Mouse (Mus musculus): Measurements from ENCODE around the gene Cyren. TPM values are rescaled to one million over a fixed set of nuclear protein-coding genes. Genes with fewer than 3 reads are reported as not detected.
A peak's percentile ranks its signal among the peaks of the same experiment; 100 is the strongest.

The Cyren gene
- polyA plus RNA-seq, 1 experiment from 2014 or later, result 16.0 TPM

DNA sequence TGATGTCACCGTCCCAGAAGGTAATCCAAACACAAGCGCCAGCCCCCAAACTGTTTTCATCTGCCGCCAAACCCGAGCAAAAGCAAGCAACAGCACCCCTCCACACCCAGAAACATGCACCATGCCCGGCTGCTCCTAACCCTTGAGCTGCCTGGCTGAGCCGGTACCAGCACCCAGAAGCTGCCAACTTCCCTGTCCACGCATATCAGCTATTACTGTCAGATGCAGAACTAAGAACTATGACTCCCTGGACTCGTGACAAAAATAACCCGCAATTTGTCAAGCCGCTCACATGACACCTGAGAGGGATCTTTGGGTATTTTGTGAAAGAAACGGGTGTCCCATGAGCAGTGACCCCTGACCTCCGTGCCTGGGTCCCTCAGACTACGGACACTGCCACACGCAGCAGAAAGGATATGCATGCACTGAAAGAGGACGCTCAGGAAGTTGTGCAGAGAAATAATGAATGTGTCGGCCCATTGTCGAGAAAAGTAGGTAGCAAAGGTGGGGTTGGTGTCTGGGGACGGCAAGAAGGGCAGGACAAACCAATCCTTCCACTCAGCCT, 29.9 kb upstream of the Cyren start:
- peaks cover 79% of the 10 kb centered on the region for H3K4me1 ChIP-seq
- H3K27ac ChIP-seq, result peak overlapping the region; percentile 98
- H3K9ac ChIP-seq, result peak overlapping the region; percentile 67
- peak overlapping the region; percentile 39 for H3K4me3 ChIP-seq
- WGBS (ENCODE audit: insufficient replicate concordance), result 61% methylated on average over 18 of the region's 18 CpGs
- peak overlapping the region; percentile 79 for H3K4me2 ChIP-seq
- peak; percentile 38 for ATAC-seq
- H3K27me3 ChIP-seq (replicated peaks), result no peaks in the 10 kb centered on the region
- H3K9me3 ChIP-seq (replicated peaks), result no peaks in the 10 kb centered on the region
- peaks cover 62% of the 10 kb centered on the region for H3K36me3 ChIP-seq

GRCm38 (mm10) chr6:34907121-34907614, 29.3 kb upstream of the Cyren start:
- 29% methylated on average over 2 of the region's 2 CpGs for WGBS (ENCODE audit: insufficient replicate concordance)
- peak; percentile 84 for ATAC-seq
- Histone ChIP-seq H3K27ac (peak overlapping the region; percentile 98), H3K9me3 (replicated peaks) (no peaks in the 10 kb centered on the region), H3K4me3 (peak overlapping the region; percentile 39), H3K27me3 (replicated peaks) (no peaks in the 10 kb centered on the region), H3K36me3 (peaks cover 68% of the 10 kb centered on the region), H3K4me1 (peaks cover 84% of the 10 kb centered on the region), H3K9ac (peak overlapping the region; percentile 70), H3K4me2 (peak overlapping the region; percentile 79)

DNA sequence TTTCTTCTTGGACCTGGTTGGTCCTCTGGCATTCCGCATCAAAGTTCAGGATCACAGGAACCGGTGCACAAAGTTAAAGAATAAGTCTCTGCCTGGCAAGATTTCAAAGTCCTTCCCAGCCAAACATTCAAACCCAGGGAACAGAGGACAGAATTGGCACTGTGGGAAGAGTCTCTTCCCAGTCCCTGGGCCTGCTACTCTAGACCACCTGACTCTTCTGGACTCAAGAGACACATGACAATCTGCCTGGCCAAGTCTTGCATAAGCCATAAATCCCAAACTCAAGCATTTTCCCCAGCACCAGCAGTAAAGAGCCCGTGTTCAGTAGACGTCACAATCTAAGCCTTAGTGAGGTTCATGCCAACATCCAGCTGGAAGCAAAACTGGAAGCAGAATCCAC, 28.8 kb upstream of the Cyren start:
- H3K27me3 ChIP-seq (replicated peaks), result no peaks in the 10 kb centered on the region
- 88% methylated on average over 4 of the region's 4 CpGs for WGBS (ENCODE audit: insufficient replicate concordance)
- peaks cover 73% of the 10 kb centered on the region for H3K36me3 ChIP-seq
- H3K4me3 ChIP-seq, result peak overlapping the region; percentile 39; the same call in 1 of the 2 replicates
- H3K27ac ChIP-seq, result peak overlapping the region; percentile 98
- ATAC-seq, result no peak
- peak overlapping the region; percentile 79 for H3K4me2 ChIP-seq
- H3K9ac ChIP-seq, result peak overlapping the region; percentile 70
- H3K9me3 ChIP-seq (replicated peaks), result no peaks in the 10 kb centered on the region
- H3K4me1 ChIP-seq, result peaks cover 84% of the 10 kb centered on the region

GRCm38 (mm10) chr6:34906125-34906524, 28.3 kb upstream of the Cyren start:
- peak overlapping the region; percentile 70 for H3K9ac ChIP-seq
- peak overlapping the region; percentile 98 for H3K27ac ChIP-seq
- no peak for ATAC-seq
- no peaks in the 10 kb centered on the region for H3K9me3 ChIP-seq (replicated peaks)
- H3K4me1 ChIP-seq, result peaks cover 79% of the 10 kb centered on the region
- H3K4me3 ChIP-seq, result no peak overlapping the region
- H3K36me3 ChIP-seq, result peaks cover 79% of the 10 kb centered on the region
- 63% methylated on average over 2 of the region's 2 CpGs for WGBS (ENCODE audit: insufficient replicate concordance)
- H3K4me2 ChIP-seq, result peak overlapping the region; percentile 79
- H3K27me3 ChIP-seq (replicated peaks), result no peaks in the 10 kb centered on the region

- peaks cover 96% of the 10 kb centered on the region for H3K36me3 ChIP-seq
- ATAC-seq, result no peak
- peak overlapping the region; percentile 52 for H3K27ac ChIP-seq
- no peak overlapping the region for H3K4me2 ChIP-seq
- no peak overlapping the region for H3K4me3 ChIP-seq
- H3K27me3 ChIP-seq (replicated peaks), result no peaks in the 10 kb centered on the region
- no peak overlapping the region for H3K9ac ChIP-seq
- peaks cover 74% of the 10 kb centered on the region for H3K4me1 ChIP-seq
- WGBS (ENCODE audit: insufficient replicate concordance), result 86% methylated on average over 6 of the region's 6 CpGs
- H3K9me3 ChIP-seq (replicated peaks), result no peaks in the 10 kb centered on the region
Observed at GRCm38 (mm10) chr6:34904361-34904760, 26.5 kb upstream of the Cyren start.

DNA sequence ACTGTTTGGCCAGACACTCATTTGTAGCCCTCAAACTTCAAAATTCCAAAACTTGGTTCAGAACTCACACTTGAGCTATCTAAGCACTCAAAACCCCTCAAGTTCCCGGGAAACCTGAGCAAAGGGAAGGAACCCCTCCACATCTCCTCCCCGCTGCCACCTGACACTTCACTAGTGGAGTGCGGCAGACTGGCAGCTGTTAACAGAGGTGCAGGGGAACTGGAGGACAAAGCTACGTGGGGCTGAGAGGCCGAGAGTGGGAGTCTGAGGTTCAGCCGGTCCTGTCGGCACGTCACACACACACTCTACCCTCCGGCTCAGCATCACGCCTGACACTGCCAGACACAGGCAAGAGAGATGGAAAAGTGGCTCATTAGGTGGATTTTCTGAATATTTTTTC, 26.0 kb upstream of the Cyren start:
- H3K27me3 ChIP-seq (replicated peaks), result no peaks in the 10 kb centered on the region
- WGBS (ENCODE audit: insufficient replicate concordance), result 82% methylated on average over 10 of the region's 10 CpGs
- H3K36me3 ChIP-seq, result peaks cover 96% of the 10 kb centered on the region
- H3K27ac ChIP-seq, result peak overlapping the region; percentile 52
- H3K4me2 ChIP-seq, result peak overlapping the region; percentile 27
- H3K9ac ChIP-seq, result 0 out of 2 replicates have a peak overlapping the region, but pooled peaks have one; percentile 7
- H3K4me3 ChIP-seq, result no peak overlapping the region
- H3K4me1 ChIP-seq, result peaks cover 74% of the 10 kb centered on the region
- H3K9me3 ChIP-seq (replicated peaks), result no peaks in the 10 kb centered on the region
- ATAC-seq, result no peak

- 0 out of 2 replicates have a peak overlapping the region, but pooled peaks have one; percentile 7 for H3K9ac ChIP-seq
- no peak overlapping the region; the same call in 1 of the 2 replicates for H3K4me2 ChIP-seq
- no peak overlapping the region for H3K27ac ChIP-seq
- H3K27me3 ChIP-seq (replicated peaks), result no peaks in the 10 kb centered on the region
- peaks cover 94% of the 10 kb centered on the region for H3K36me3 ChIP-seq
- no peaks in the 10 kb centered on the region for H3K9me3 ChIP-seq (replicated peaks)
- 63% methylated on average over 5 of the region's 5 CpGs for WGBS (ENCODE audit: insufficient replicate concordance)
- no peak for ATAC-seq
- H3K4me1 ChIP-seq, result peaks cover 70% of the 10 kb centered on the region
- no peak overlapping the region for H3K4me3 ChIP-seq
Observed at GRCm38 (mm10) chr6:34903441-34903840, 25.6 kb upstream of the Cyren start.

- no peak overlapping the region for H3K9ac ChIP-seq
Observed at GRCm38 (mm10) chr6:34902578-34902977, 24.7 kb upstream of the Cyren start.

DNA sequence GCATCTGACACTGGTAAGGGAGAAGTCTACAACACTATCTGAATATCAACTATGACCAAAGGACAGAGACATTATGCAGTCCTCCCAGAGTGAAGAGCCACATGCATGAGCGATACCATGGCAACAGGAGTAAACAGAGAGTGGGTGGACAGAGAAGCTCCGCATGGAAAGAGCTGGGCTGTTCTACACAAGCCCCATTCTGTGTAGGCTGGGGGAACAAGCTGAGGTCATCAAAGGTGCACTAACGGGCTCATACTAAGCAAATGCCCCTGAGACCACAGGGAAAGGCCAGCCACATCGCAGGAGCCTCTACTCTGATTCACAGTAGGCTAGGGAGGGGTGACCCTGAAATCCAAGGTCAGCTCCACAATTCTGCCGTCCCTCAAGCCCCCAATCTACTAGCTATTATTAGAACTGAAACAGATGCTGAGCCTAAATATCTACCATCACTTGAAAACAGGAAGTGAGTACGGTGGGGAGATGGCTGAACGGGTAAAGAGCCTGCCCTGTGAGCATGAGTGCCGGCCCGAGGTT, 24.1 kb upstream of the Cyren start:
- no peaks in the 10 kb centered on the region for H3K9me3 ChIP-seq (replicated peaks)
- H3K27me3 ChIP-seq (replicated peaks), result no peaks in the 10 kb centered on the region
- no peak overlapping the region for H3K4me3 ChIP-seq
- H3K4me1 ChIP-seq, result peaks cover 55% of the 10 kb centered on the region
- no peak for ATAC-seq
- 61% methylated on average over 9 of the region's 9 CpGs for WGBS (ENCODE audit: insufficient replicate concordance)
- H3K27ac ChIP-seq, result no peak overlapping the region
- no peak overlapping the region for H3K4me2 ChIP-seq
- peaks cover 98% of the 10 kb centered on the region for H3K36me3 ChIP-seq
- no peak overlapping the region for H3K9ac ChIP-seq

More at GRCm38 (mm10) chr6:34902578-34902977, 24.7 kb upstream of the Cyren start:
- H3K36me3 ChIP-seq, result peaks cover 96% of the 10 kb centered on the region
- H3K4me3 ChIP-seq, result no peak overlapping the region
- H3K27me3 ChIP-seq (replicated peaks), result no peaks in the 10 kb centered on the region
- H3K4me1 ChIP-seq, result peaks cover 61% of the 10 kb centered on the region
- H3K9me3 ChIP-seq (replicated peaks), result no peaks in the 10 kb centered on the region
- no peak overlapping the region for H3K27ac ChIP-seq
- WGBS (ENCODE audit: insufficient replicate concordance), result 86% methylated on average over 7 of the region's 7 CpGs
- ATAC-seq, result no peak
- H3K4me2 ChIP-seq, result no peak overlapping the region

DNA sequence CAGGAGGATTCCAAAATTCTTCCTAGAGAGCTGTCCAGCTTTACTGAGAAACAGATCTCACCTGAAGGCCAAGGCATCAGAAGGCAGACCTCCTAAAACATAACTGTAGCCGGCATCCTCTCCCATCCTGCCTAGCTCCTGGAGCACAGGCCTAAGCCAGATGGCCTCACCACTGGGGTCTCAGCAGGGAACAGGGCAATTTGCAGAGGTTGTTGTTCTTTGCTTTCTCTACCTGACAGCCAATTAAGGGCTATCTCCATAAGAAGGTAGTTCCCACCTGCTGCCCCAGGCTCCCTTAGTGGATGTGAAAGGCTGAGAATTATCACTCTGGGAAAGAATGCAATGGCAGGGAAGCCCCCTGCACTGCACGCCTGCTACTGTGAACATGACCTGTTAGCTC, 23.1 kb upstream of the Cyren start:
- H3K4me2 ChIP-seq, result no peak overlapping the region
- no peaks in the 10 kb centered on the region for H3K27me3 ChIP-seq (replicated peaks)
- H3K4me3 ChIP-seq, result no peak overlapping the region
- peaks cover 98% of the 10 kb centered on the region for H3K36me3 ChIP-seq
- 74% methylated on average over 2 of the region's 2 CpGs for WGBS (ENCODE audit: insufficient replicate concordance)
- no peak overlapping the region for H3K9ac ChIP-seq
- no peak overlapping the region for H3K27ac ChIP-seq
- H3K9me3 ChIP-seq (replicated peaks), result no peaks in the 10 kb centered on the region
- ATAC-seq, result no peak
- peaks cover 45% of the 10 kb centered on the region for H3K4me1 ChIP-seq

- peak; percentile 44; the same call in 1 of the 2 replicates for ATAC-seq
- no peak overlapping the region for H3K27ac ChIP-seq
- H3K4me1 ChIP-seq, result peaks cover 32% of the 10 kb centered on the region
- no peak overlapping the region for H3K4me3 ChIP-seq
- H3K9me3 ChIP-seq (replicated peaks), result no peaks in the 10 kb centered on the region
- no peaks in the 10 kb centered on the region for H3K27me3 ChIP-seq (replicated peaks)
- no peak overlapping the region for H3K9ac ChIP-seq
- H3K36me3 ChIP-seq, result peaks cover 98% of the 10 kb centered on the region
- WGBS (ENCODE audit: insufficient replicate concordance), result 72% methylated on average over 2 of the region's 2 CpGs
- no peak overlapping the region for H3K4me2 ChIP-seq
Observed at GRCm38 (mm10) chr6:34899127-34899526, 21.3 kb upstream of the Cyren start.

DNA sequence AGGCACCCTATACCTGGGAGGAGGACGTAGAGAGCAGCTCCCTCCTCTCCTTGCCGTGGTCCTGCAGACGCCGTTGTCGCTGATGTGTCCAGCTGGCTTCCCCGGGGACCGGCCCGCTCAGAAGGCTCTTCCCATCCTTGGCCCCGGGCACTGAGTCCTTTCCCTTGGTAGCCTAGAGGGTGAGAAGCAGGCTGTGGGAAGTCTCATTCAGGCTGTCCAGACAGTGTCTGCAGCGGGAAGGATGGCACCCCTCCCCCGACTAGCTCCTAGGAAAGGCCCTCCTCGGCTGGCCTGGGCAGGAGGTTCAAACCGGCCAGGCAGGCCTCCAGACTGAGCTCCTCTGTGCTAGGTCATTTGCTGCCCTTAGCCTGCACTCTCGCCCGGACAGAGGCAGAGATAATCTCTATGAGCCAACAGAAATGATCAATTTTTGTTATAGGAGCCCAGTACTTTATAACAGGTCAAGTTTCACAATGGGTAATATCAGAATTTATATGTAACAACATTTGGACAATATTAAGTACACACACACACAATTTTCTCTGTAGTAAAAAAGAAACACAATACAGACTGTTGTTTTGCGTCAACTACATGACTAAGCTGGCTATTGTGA, 18.4 kb upstream of the Cyren start:
- Histone ChIP-seq H3K9ac (no peak overlapping the region), H3K4me2 (no peak overlapping the region), H3K27me3 (replicated peaks) (no peaks in the 10 kb centered on the region), H3K9me3 (replicated peaks) (no peaks in the 10 kb centered on the region), H3K4me1 (peaks cover 8% of the 10 kb centered on the region), H3K27ac (no peak overlapping the region), H3K4me3 (no peak overlapping the region), H3K36me3 (peaks cover 98% of the 10 kb centered on the region)
- peak; percentile 27; the same call in 1 of the 2 replicates for ATAC-seq
- 79% methylated on average over 16 of the region's 16 CpGs for WGBS (ENCODE audit: insufficient replicate concordance)

Data from liver, embryonic 12.5 days (tissue).